Mouse (Mus musculus): Measurements from ENCODE around the gene Jup.

Gene Jup

GRCm38 (mm10) chr11:100397600-100398389 is at the start of gene Jup:
Gene Jup, minus strand, starts transcription at chr11:100397763.
- DNase-seq (ENCODE audit: low spot score in 2 of 2) = peak; percentile 79 to 96

- DNase-seq (ENCODE audit: low spot score in 2 of 2) = no peak
These were observed 45.1 kb upstream of the Jup start for GRCm38 (mm10) chr11:100442625-100443024.

GRCm38 (mm10) chr11:100441797-100442196 is 44.2 kb upstream of the Jup start, which contains the start of the genes Nt5c3b and Klhl10:
Gene Nt5c3b, minus strand, starts transcription at chr11:100441808.
Gene Klhl10, plus strand, starts transcription at chr11:100441917.
- DNase-seq (ENCODE audit: low spot score in 2 of 2) = no peak

- DNase-seq (ENCODE audit: low spot score in 2 of 2) = peak; percentile 68 to 86
These were observed 43.3 kb upstream of the Jup start for GRCm38 (mm10) chr11:100440691-100441522.

- no peak for DNase-seq (ENCODE audit: low spot score in 2 of 2)
These were observed 40.3 kb upstream of the Jup start for GRCm38 (mm10) chr11:100437901-100438300.

- DNase-seq (ENCODE audit: low spot score in 2 of 2) = no peak
These were observed 38.2 kb upstream of the Jup start for GRCm38 (mm10) chr11:100435678-100436246.

- no peak for DNase-seq (ENCODE audit: low spot score in 2 of 2)
These were observed 34.4 kb upstream of the Jup start for GRCm38 (mm10) chr11:100432002-100432401.

- no peak for DNase-seq (ENCODE audit: low spot score in 2 of 2)
These were observed 32.5 kb upstream of the Jup start for GRCm38 (mm10) chr11:100430052-100430451.

- DNase-seq (ENCODE audit: low spot score in 2 of 2) = no peak
These were observed 31.1 kb upstream of the Jup start for GRCm38 (mm10) chr11:100428612-100429199.

- DNase-seq (ENCODE audit: low spot score in 2 of 2) = no peak
These were observed 29.3 kb upstream of the Jup start for GRCm38 (mm10) chr11:100426820-100427219.

- peak; percentile 28 to 81 for DNase-seq (ENCODE audit: low spot score in 2 of 2)
These were observed 28.3 kb upstream of the Jup start for GRCm38 (mm10) chr11:100425851-100426250.

GRCm38 (mm10) chr11:100423836-100424235 is 26.3 kb upstream of the Jup start:
- DNase-seq (ENCODE audit: low spot score in 2 of 2) = no peak

GRCm38 (mm10) chr11:100421537-100421936 is 24.0 kb upstream of the Jup start:
- no peak for DNase-seq (ENCODE audit: low spot score in 2 of 2)

GRCm38 (mm10) chr11:100414914-100415822 is 17.6 kb upstream of the Jup start, which contains the start of gene Fkbp10:
Gene Fkbp10, plus strand, starts transcription at chr11:100415697.
- no peak for DNase-seq (ENCODE audit: low spot score in 2 of 2)

GRCm38 (mm10) chr11:100414021-100414913 is 16.7 kb upstream of the Jup start, which contains the start of gene P3h4:
Gene P3h4, minus strand, starts transcription at chr11:100414836.
- DNase-seq (ENCODE audit: low spot score in 2 of 2) = peak; percentile 30 to 66

- DNase-seq (ENCODE audit: low spot score in 2 of 2) = no peak
These were observed 16.0 kb upstream of the Jup start for GRCm38 (mm10) chr11:100413541-100413940.

- DNase-seq (ENCODE audit: low spot score in 2 of 2) = no peak
These were observed 14.2 kb upstream of the Jup start for GRCm38 (mm10) chr11:100411736-100412135.

- DNase-seq (ENCODE audit: low spot score in 2 of 2) = no peak
These were observed 12.1 kb upstream of the Jup start for GRCm38 (mm10) chr11:100409686-100410085.

GRCm38 (mm10) chr11:100408835-100409462 is 11.4 kb upstream of the Jup start:
- no peak for DNase-seq (ENCODE audit: low spot score in 2 of 2)

All from spleen, postnatal 10 days (tissue).